Mouse (Mus musculus) neural tube, embryonic 11.5 days (tissue): ENCODE results near the gene Ccdc146. TPM values are rescaled to one million over a fixed set of nuclear protein-coding genes. Genes with fewer than 3 reads are reported as not detected.

Experiments used
- ATAC-seq: fragments of 200-750 bp; cut with Nextera tagmentation; 2 replicates; pipeline ENCODE4 v1.8.0; 2017; ENCODE audit warnings: moderate number of reproducible peaks, mild to moderate bottlenecking, moderate TSS enrichment, moderate library complexity; ENCODE audit not compliant: insufficient read depth, low FRiP score, low TSS enrichment
- DNase-seq: peaks from one replicate; pipeline ENCODE4 v3.0.0-alpha.2; 2015; ENCODE audit warnings: low spot score
- H3K27ac ChIP-seq: fragments of 300-500 bp; sonication (generic); 2 replicates; pipeline ENCODE4 v1.5.1; 2014; ENCODE audit warnings: low read depth, mild to moderate bottlenecking, low read length
- H3K27me3 ChIP-seq: fragments of 300-500 bp; sonication (generic); 2 replicates; pipeline ENCODE4 v1.6.1; 2014; ENCODE audit warnings: mild to moderate bottlenecking, low read length, mixed read lengths; ENCODE audit not compliant: control insufficient read depth, insufficient read depth
- H3K36me3 ChIP-seq: fragments of 300-500 bp; sonication (generic); 2 replicates; pipeline ENCODE4 v1.6.1; 2014; ENCODE audit warnings: mild to moderate bottlenecking, low read length, moderate library complexity, mixed read lengths; ENCODE audit not compliant: control insufficient read depth, insufficient read depth
- H3K4me1 ChIP-seq: fragments of 300-500 bp; sonication (generic); 2 replicates; pipeline ENCODE4 v1.6.1; 2014; ENCODE audit warnings: low read length, mixed read lengths; ENCODE audit not compliant: control insufficient read depth, insufficient read depth
- H3K4me2 ChIP-seq: fragments of 300-500 bp; sonication (generic); 2 replicates; pipeline ENCODE4 v1.6.1; 2014; ENCODE audit warnings: low read depth, mild to moderate bottlenecking, moderate library complexity
- H3K4me3 ChIP-seq: fragments of 300-500 bp; sonication (generic); 2 replicates; pipeline ENCODE4 v1.5.1; 2014; ENCODE audit warnings: low read depth, low read length
- H3K9ac ChIP-seq: fragments of 300-500 bp; sonication (generic); 2 replicates; pipeline ENCODE4 v1.6.1; 2014; ENCODE audit warnings: mild to moderate bottlenecking, low read length
- H3K9me3 ChIP-seq: fragments of 300-500 bp; sonication (generic); 2 replicates; pipeline ENCODE4 v1.6.1; 2016; ENCODE audit warnings: low read length; ENCODE audit not compliant: control insufficient read depth
- WGBS: fragments of 180-500 bp; shearing (Covaris S2); extraction: QIAGEN DNeasy Blood & Tissue Kit; methylation state at CpG from one replicate; pipeline ENCODE4 v1.1.7; 2014; 5-methylcytosine and 5-hydroxymethylcytosine counted together
- polyA plus RNA-seq: library from polyadenylated mRNA; unstranded; fragments of >200 nt; fragmentation: Nextera tagmentation; extraction: Ambion mirVana; gene quantifications from 2 replicates; pipeline ENCODE4 v1.2.1, GENCODE M21; 2014

Ccdc146 gene
- polyA plus RNA-seq, 1 experiment from 2014 or later: 0.31 TPM

- 84% methylated on average over 5 of the region's 5 CpGs for WGBS
- H3K27me3 ChIP-seq: no peaks in the 10 kb centered on the region
- H3K36me3 ChIP-seq: no peaks in the 10 kb centered on the region
- H3K9ac ChIP-seq: no peak overlapping the region
- no peak for ATAC-seq
- no peaks in the 10 kb centered on the region for H3K9me3 ChIP-seq
- H3K4me3 ChIP-seq: no peak overlapping the region
- no peak overlapping the region for H3K4me2 ChIP-seq
- no peak overlapping the region for H3K27ac ChIP-seq
- no peak for DNase-seq
- H3K4me1 ChIP-seq: peaks cover 3% of the 10 kb centered on the region; the same call in 1 of the 2 replicates
Observed at GRCm38 (mm10) chr5:21269446-21269845, 155.0 kb downstream of the Ccdc146 start.

GRCm38 (mm10) chr5:21267090-21267489 is 157.4 kb downstream of the Ccdc146 start:
- Histone ChIP-seq H3K4me2 (no peak overlapping the region), H3K9me3 (no peaks in the 10 kb centered on the region), H3K27ac (no peak overlapping the region), H3K4me1 (peaks cover 4% of the 10 kb centered on the region; the same call in 1 of the 2 replicates), H3K36me3 (no peaks in the 10 kb centered on the region), H3K27me3 (no peaks in the 10 kb centered on the region), H3K4me3 (no peak overlapping the region), H3K9ac (no peak overlapping the region)
- ATAC-seq (no peak), DNase-seq (no peak)
- 81% methylated on average over 2 of the region's 2 CpGs for WGBS

- no peak overlapping the region for H3K9ac ChIP-seq
- H3K27me3 ChIP-seq: no peaks in the 10 kb centered on the region
- peak; percentile 89 for DNase-seq
- no peaks in the 10 kb centered on the region for H3K9me3 ChIP-seq
- H3K27ac ChIP-seq: no peak overlapping the region
- WGBS: 32% methylated on average over 4 of the region's 4 CpGs
- peaks cover 6% of the 10 kb centered on the region for H3K4me1 ChIP-seq
- H3K36me3 ChIP-seq: no peaks in the 10 kb centered on the region
- peak; percentile 42 for ATAC-seq
- H3K4me2 ChIP-seq: no peak overlapping the region
- H3K4me3 ChIP-seq: no peak overlapping the region
Observed at GRCm38 (mm10) chr5:21265049-21265448, 159.4 kb downstream of the Ccdc146 start.

GRCm38 (mm10) chr5:21264352-21265021 is 160.0 kb downstream of the Ccdc146 start:
- H3K4me2 ChIP-seq: no peak overlapping the region
- H3K9ac ChIP-seq: no peak overlapping the region
- WGBS: 91% methylated on average over 8 of the region's 8 CpGs
- H3K36me3 ChIP-seq: no peaks in the 10 kb centered on the region
- no peak for DNase-seq
- H3K4me1 ChIP-seq: peaks cover 6% of the 10 kb centered on the region
- no peaks in the 10 kb centered on the region for H3K9me3 ChIP-seq
- H3K4me3 ChIP-seq: no peak overlapping the region
- H3K27me3 ChIP-seq: no peaks in the 10 kb centered on the region
- H3K27ac ChIP-seq: no peak overlapping the region
- peak; percentile 62 for ATAC-seq

GRCm38 (mm10) chr5:21263202-21264055 is 161.0 kb downstream of the Ccdc146 start:
- Histone ChIP-seq H3K27ac (peak overlapping the region; percentile 84), H3K36me3 (no peaks in the 10 kb centered on the region), H3K4me1 (peaks cover 6% of the 10 kb centered on the region), H3K4me3 (no peak overlapping the region), H3K27me3 (no peaks in the 10 kb centered on the region), H3K9ac (peak overlapping the region; percentile 32), H3K9me3 (no peaks in the 10 kb centered on the region), H3K4me2 (no peak overlapping the region)
- WGBS: 46% methylated on average over 18 of the region's 18 CpGs
- peak; percentile 75 for DNase-seq
- ATAC-seq: peak; percentile 72

GRCm38 (mm10) chr5:21261202-21261844 is 163.2 kb downstream of the Ccdc146 start:
- H3K27me3 ChIP-seq: no peaks in the 10 kb centered on the region
- peaks cover 6% of the 10 kb centered on the region for H3K4me1 ChIP-seq
- H3K9me3 ChIP-seq: no peaks in the 10 kb centered on the region
- H3K4me2 ChIP-seq: no peak overlapping the region
- no peaks in the 10 kb centered on the region for H3K36me3 ChIP-seq
- no peak overlapping the region for H3K4me3 ChIP-seq
- no peak overlapping the region for H3K27ac ChIP-seq
- H3K9ac ChIP-seq: no peak overlapping the region
- 44% methylated on average over 6 of the region's 6 CpGs for WGBS
- DNase-seq: no peak
- no peak for ATAC-seq

- Histone ChIP-seq H3K9ac (no peak overlapping the region), H3K4me1 (peaks cover 6% of the 10 kb centered on the region), H3K27ac (no peak overlapping the region), H3K27me3 (no peaks in the 10 kb centered on the region), H3K36me3 (no peaks in the 10 kb centered on the region), H3K9me3 (no peaks in the 10 kb centered on the region), H3K4me2 (no peak overlapping the region), H3K4me3 (no peak overlapping the region)
- 82% methylated on average over 7 of the region's 7 CpGs for WGBS
- ATAC-seq (no peak), DNase-seq (no peak)
Observed at GRCm38 (mm10) chr5:21260746-21261145, 163.7 kb downstream of the Ccdc146 start.

- Histone ChIP-seq H3K4me2 (no peak overlapping the region), H3K4me3 (no peak overlapping the region), H3K36me3 (no peaks in the 10 kb centered on the region), H3K27ac (no peak overlapping the region), H3K4me1 (peaks cover 4% of the 10 kb centered on the region), H3K27me3 (no peaks in the 10 kb centered on the region), H3K9ac (no peak overlapping the region), H3K9me3 (no peaks in the 10 kb centered on the region)
- DNase-seq (no peak), ATAC-seq (no peak)
- 67% methylated on average over 6 of the region's 6 CpGs for WGBS
Observed at GRCm38 (mm10) chr5:21257806-21258205, 166.7 kb downstream of the Ccdc146 start.
